Mouse (Mus musculus) left cerebral cortex, adult 9 months (tissue): ENCODE measurements around the gene Chst3.
"Not testable (repeated sequence)": the region's sequence is repeated elsewhere in the genome, so short reads cannot be mapped to it uniquely, and the experiment has no call there.

Experiments used
- DNase-seq, 2 experiments: peaks; one replicate each; pipeline ENCODE4 v3.0.0; 2022; ENCODE audit warnings: low spot score in 2 of 2

The Chst3 gene

DNA sequence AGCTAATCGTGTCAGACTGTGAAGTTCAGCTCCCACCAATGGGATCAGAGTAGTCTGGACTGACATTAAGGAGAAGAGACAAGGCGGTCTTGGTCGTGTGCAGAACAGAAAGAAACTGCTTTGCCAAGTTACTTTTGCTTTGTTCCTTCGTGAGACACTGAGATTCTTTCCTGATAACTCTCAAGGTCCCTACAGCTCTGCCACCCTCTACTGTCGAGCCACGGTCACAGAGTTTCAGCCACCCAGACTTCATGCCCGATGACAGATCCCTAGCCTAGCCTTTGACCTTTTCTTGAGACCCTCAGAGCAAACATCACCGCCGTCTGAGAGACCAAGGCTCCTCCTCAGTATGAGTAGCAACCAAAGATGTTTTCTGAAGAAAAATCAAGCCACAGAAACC lies 14.9 kb upstream of the Chst3 start:
- no peak for DNase-seq

DNA sequence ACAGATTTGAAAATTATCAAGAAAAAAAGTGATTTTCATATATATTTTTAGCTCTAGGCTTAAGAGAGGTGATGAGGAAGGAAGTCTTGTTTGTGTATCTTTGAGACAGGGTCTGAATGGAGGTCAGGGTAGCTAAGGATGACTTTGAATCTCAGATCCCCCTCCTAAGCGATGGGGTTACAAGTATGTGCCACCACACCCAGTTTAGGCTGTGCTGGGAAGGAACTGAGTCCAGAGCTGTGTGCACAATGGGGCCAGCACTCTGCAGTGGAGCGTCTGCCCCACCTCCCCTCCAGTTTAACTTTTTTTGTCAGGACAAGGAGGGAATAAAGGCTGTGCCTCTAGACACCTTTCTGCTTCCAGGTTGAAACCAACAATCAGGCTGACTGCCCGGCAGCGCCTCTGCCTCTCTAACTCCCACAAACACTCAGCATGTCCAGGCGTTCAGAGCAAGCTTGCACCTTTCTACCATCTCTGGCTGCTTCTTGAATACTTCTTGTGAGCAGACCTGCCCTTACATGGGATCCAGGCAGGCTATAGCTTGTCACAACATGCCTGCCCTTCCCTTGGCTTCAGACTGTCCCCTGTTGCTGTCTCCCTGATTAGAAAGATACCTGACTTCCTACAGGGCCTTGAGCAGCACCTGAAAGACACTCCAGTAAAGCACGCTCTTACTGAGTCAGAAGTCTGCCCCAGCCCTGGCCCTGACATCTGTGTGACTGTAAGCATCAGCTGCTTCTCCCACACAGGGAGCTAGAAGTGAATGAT lies 11.4 kb upstream of the Chst3 start:
- DNase-seq = no peak

DNA sequence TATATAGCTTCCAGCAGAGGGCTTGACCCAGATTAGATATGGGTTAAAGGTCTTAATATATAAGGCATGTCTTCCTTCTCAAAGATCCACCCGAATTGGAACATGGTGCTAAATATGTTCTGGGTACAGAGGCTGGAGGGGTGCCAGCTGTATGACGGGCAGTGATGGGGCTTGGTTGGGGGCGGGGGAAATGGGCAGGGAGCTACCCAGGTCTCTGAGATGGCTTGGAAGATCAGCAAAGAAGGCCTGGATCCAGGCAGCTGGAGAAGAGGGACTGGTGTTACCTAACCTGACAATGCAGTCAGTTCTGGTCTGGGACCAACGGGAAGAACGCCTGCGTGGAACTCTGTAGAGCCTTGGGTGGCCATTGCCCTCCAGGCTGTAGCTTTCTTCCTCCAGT lies 10.1 kb upstream of the Chst3 start:
- DNase-seq = no peak

DNA sequence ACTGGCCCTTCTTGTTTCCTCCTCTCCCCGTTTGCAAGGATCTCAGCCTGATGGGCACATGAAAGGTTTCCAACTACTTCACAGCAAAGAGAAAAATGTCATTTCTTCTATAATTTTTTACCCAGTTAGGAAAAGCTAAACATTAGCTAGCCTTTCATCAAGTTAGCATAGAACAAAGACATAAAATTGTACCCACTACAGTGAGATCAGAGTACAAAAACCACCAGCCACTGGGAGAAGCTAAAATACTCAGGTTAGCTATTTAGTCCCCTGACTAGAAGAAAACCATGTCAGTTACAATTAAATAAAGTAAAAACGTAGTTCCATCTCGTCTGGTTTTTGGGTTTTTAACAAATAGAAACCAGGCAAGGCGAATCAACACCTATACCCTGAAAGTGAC lies 8.6 kb upstream of the Chst3 start:
- no peak for DNase-seq

DNA sequence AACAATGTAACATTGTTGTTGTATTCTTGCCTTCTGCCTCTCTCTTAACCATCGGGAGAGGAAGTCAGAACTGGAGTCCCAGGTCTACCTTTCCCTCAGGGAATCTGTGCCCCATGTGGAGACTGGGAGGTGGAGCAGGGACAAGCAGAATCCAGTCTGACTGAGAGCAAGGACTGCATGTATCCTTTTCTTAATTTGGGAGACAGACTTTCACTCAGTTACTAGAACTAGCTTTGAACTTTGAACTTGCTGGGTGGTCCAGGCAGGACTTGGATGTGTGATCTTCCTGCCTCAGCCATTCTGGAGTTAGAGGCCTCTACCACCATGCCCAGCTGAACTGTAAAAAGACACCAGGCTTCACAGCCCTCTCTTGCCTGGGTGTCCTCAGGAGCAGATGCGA lies 5.5 kb upstream of the Chst3 start:
- no peak for DNase-seq

DNA sequence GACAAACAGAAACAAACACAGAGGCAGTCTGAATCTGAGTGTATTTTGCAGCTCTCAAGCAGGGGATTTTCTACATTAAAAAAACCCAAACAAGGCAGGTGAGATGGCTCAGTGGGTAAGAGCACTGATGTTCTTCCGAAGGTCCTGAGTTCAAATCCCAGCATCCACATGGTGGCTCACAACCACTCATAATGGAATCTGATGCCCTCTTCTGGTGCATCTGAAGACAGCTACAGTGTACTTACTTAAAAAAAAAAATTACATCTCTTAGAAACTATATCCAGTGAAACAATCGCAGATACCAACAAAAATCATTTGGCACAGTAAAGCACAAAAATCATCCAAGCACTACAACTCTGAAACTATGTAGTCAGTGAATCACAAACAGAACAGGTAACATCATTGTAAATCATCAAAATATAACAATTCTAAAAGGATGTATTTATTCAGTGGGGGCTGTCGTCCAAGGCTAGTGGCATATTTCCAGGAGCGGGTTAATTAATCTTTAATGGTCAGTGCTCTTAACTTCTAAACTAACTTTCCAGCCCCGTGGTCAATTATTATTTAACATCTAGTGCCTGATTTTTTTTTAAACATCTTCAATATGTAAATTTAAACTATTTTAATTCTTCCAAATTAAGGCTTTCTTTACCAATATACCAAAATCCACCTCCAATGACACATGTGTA lies 2.7 kb upstream of the Chst3 start:
- DNase-seq = not testable (repeated sequence)

DNA sequence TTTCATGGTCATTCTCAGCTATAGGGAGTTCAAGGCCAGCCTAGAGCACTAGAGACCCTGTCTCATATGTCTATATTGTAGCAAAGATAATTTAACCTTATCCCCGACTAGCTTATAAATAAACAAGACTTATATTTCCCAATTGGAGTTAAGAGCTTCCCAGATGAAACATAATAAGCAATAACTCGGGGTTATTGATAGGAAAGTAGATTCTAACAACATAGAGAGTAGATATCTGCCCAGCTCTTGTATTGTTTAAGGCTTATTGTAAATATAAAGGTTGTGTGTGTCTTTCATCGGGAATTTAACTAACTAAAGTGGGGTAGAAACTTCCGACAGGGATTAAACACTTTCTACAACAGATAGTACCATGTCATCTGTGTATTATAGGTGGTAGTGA lies 1.5 kb upstream of the Chst3 start:
- no peak for DNase-seq

DNA sequence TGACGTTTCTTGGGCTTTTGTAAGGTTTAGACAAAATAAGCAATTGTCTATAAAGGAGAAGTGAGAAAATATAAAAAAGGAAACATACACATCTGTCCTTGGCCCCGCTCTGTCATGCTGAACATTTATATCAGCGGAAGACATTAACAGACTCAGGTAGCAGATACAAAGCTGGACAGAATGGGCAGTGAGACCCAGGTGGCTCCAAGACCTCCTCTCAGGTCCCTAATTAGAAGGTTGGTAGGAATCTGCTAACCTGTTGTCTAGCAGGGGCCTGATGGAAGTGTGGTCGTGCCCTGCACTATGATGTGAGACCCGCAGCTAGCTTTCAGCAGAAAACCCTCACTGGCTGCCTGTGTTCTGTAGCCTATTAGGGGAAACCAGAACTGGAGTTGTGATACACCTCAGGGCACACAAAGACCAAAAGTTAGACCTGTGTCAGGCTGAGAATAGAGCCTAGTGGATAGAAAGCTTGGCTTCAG lies 1.0 kb upstream of the Chst3 start:
- DNase-seq = no peak

DNA sequence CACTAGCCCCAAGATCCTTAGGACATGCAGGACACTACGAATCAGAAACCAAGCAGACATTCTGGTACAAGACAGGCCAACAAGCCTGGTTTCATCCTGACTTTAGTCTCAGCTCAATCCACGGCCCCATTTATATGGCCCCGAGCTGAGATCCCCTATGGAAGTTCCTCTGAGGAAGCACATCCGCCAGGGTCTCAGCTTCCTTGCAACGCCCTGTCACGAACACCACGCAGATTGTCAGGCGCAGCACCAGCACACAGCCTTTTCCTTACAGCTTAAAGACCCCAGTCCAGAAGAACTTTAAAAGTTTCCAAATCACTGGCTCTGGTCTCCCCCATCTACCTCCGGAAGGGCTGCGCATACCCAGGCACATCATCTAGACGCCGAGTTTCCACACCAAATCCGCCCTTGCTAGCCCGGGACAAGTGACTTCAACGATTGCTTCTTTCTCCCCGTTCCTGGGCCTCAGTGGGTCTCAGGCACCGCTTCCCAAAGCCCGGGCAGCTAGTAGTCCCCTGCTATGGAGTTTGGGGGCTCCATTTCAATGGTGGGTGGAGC lies 948 bp downstream of the Chst3 start:
- DNase-seq = no peak

DNA sequence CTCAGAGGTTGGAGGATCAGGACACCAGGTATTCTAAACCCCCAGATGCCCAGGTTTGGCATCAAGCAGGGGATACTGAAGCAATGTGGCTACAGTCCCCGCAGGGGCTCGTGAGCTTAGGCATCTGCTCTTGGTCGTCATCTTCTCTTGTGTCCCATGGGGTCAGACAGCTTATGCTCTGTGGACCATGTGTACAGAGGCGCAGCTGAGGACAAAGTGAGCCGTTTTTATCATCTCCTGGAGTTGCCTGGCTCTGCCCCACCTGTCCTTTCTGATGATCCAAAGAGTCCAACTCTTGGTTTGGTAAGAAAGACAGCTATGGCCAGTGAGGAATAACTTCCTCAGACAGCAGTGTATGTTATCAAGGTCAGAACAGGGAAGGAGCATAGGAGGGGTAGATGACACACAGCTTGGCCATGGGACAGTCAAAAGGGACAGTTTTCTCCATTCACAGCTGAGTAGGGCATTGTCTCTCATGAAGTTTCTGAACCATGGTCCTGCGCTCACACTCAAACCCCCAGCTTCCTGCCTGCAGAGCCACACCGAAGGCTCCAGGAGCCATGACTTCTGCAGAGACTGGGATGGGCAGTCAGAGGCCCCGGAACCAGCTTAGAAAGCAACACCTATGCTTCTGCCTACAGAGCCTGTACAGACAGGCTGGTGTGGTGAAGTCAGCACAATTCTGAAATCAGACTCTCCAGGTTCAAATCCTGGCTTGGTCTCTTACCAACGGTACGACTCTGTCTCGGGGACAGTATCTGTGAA lies 2.5 kb downstream of the Chst3 start:
- no peak for DNase-seq

DNA sequence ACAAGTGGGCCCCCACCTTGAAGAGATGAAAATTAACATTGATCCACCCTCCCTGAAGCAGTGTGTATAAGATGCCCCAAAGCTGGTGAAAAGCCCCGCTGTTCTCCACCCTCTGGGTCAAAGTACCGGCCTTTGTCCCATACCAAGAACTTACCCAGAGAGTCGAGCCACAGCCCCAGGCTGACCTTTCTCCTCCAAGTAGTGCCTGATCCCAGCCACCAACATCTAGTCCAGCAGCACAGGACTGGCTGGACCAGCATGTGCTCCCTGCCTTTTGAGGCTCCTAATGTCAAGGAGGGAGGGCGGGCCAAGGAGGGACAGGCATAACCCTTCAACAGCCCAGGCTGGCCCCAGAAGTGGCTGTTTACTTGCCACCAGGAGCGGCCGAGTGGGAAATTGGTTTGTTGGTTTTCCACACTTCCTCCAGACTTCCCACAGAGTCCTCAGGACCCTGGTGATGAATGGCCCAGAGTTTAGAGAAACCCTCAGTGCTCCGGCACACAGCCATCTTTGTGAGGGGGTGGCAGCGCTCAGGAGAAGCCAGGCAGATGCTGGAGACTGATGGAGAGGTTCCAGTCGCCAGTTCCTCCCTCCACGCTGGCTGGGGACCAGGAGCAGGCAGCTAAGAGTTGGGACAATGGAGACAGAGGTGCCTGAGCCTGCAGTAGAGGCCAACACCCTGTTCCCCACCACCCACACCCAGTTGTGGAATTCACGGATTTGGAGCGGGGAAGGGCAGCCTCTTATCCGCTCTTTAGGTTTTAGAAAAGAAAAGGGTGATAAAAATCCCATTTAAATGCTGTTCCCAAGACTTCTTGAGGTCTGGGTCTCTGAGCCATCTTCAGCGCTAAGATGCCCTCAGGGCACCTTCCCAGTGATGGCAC lies 3.7 kb downstream of the Chst3 start:
- DNase-seq = peak in 1 of 2 experiments; percentile 66

DNA sequence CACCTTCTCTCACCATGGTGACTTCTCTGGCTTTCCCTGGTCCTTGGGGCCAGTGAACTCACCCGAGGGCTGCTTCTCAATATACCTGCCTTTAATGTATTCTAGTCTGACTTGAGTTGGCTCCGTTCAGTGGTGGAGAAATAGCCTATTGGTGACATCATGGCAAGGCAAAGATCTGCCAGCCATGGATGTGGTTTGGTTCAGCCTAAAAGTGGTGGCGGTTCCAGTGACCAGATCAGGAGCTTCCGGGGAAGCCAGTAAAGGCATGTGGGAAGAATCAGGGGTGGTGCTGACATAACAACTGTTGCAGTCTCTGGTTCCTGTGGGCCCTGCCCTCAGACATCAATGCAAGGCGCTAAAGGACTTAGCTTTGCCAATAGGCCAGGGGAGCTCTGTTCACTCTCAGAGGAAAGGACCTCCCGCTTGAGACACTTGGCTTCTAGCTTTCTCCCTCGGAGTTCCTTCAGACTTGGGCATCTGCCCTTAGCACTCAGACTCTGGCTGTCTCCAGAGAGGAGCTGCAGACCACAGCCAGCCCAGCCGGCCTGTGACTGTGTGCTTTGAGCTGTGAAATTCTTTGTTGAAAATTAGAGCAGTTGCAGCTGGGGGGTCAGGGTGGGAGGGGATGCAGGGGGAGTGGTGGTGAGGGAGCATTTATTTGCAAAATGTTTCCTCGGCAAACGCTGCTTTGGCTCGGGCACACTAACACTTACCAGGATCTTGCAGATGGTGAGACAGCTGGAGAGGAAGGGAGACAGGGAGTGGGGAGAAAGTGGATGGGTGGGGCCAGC lies 6.3 kb downstream of the Chst3 start:
- no peak for DNase-seq

DNA sequence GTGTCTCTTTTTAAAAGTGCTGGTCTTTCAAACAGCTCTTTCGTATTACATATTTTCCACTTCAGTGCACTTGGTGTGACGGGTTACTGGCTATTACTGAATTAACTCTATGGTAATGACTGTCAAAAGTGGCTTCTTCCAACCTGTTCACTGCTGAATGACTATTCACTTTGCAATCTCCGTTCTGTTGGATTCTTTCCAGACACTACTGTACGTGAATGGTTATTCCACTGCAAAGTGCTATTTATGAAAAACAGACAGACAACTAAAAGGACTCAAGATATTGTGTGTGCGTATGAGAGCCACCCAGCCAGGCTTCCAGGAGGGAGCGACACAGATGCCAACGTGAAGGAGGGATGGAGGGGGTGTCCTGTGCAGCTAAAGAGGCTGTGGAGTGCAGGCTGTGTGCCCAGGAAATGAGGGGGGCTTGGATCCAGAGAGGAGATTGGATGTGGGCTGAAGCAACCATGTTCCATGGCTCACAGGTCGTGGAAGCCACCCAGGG lies 7.5 kb downstream of the Chst3 start:
- no peak for DNase-seq

DNA sequence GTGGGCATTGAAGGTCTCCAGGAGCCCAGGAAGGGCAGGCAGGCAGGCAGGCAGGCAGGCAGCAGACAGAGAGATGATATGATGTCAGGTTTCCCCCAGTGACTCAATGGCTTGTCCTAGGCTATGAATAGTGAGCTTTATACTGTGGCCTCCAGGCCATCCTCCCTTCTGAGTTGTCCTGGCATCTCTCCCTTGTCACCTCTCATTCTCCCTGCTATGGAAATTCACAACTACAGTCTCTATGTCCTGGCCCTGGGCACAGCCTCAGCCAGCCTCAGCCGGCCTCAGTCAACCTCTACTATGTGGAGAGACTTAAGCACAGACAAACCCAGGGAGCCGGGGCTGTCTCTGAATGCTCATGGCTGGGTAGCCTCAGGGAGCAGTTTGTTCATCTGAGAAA lies 8.6 kb downstream of the Chst3 start:
- no peak for DNase-seq

DNA sequence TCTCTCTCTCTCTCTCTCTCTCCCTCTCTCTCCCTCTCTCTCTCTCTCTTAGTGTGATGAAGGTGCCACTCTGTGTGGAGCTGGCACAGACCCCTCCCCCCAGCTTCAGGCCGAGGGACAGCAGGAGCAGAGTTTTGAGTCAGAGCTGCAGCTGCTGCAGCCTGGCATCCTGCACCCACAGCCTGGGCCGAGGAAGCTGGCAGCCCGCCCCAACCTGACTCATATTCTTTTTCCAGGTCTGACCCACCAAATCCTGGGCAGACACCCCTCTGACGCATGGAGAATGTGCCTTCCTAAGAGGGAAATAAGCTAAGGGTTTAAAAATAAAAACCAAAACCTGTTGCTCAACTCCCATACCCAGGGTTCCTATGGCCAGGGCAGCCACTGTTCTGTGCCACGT lies 9.8 kb downstream of the Chst3 start:
- peak; percentile 65 to 86 for DNase-seq

DNA sequence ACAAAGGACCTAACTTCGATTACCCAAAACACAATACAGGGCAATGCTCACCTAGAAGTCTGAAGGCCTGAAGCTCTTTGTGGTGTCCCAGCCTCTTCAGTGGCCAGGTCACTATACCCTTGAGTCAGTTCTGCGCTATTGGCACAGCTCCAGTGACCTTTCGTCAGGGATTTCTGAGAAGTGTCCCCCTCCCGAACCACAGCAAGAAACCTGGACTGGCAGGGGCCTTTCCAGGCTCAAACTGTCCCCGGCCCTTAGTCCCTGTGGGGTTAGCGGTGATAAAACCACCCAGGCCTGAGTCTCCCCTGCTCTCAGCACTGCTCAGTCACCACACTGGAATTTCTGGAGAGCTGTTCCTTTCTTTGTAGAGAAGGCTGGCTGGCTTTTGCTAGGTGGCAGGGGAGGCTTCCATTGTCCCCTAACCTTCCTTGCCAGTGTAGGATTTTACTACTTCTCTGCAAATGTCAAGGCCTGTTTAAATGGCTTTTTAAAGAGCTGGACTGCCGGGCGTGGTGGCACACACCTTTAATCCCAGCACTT lies 11.8 kb downstream of the Chst3 start:
- DNase-seq = no peak

DNA sequence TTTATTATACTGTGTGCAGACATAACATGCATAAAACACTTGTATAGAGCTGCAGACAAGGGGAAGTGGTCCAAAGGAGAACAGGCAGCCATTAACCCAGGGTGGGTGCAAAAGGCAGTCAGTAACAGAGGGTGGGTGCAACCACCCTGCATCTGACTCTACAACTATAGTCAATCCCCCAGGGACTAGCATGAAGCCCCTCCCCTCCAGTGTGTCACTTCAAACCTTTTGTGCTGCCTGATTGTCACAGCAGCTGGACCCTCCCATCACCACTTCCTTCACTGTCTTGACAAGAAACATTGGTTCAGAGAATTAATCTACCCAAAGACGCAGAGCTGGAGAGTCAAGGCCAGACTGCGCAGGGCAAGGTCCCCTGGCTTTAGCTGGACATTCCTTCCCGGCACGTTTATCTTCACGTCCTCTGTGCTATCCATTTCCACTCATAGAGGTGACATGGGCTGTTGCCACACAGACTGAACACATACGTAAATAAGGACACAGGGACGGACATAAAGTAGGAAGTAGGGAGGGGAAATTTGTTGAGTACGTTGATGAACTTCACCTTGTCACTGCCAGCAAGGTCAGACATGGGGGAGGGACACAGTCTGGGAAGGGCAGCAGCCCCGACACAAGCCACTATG lies 13.3 kb downstream of the Chst3 start:
- DNase-seq = no peak

DNA sequence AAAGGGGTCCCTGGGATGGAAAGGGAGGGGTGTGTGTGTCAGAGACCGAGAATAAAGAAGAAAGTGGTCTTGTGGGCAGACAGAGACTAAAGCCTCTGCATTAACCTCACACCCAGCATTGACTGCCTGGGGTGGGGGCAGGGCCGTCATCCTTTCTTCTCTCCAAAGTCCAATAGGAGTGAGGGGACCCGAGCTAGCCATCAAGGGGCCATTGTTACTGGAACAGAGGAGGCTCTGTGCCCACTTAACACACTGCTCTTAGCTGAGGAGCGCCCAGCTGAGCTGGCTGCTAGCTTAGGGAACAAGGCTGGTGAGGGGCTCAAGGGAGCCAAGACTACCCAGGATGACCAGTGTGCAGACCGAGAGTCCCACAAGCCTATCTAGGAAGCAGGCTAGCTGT lies 16.3 kb downstream of the Chst3 start:
- DNase-seq = no peak

DNA sequence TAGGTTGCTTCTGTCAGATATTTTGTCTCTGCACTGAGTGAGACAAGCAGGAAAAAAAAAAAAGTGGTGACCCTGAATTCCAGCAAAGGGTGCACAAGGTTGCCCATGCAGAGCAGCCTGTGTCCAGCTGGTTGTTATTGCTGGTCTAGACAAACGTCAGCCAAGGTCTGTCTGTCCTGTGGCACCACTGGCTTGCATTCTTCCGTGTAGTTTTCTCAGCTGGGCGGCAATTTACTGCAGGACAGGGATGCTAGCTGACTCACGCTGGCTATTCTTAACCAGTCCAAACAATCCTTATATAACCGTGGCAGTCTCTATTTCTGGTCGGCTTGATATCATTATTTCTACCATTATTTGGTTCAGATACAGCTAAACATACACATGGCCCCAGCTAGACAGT lies 18.1 kb downstream of the Chst3 start:
- DNase-seq = no peak

DNA sequence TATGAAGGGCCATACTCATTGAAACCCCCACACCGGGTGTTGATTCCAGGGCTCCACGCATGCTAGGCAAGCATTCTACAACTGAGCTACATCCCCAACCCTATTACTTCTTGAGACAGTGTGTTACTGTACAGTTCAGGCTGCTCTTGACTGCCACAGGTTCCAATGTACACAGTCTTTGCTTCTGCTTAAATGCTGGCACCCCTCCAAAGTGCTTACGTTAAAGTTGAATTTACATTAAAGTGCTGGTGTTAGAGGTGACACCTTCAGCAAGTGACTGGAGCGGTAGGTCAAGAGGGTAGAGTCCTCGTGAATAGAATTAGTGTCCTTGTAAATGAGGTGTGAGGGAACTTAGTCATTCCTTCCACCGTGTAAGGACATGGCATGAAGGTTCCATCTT lies 19.7 kb downstream of the Chst3 start:
- no peak for DNase-seq
